In genomic region chr11:52099031-52099761, GRCm38 (mm10) we compare ENCODE assay signal across 8 mouse cellular contexts. TPM values are rescaled to one million over a fixed set of nuclear protein-coding genes. Genes with fewer than 3 reads are reported as not detected.
A peak's percentile ranks its signal among the peaks of the same experiment; 100 is the strongest.
DNase-seq lines count a peak whose midpoint lies in the region; ATAC-seq and TF ChIP-seq lines count a peak whose summit lies in the region.

No protein-coding gene starts in this region.

- TF ChIP-seq CTCF in G1E (IDR thresholded peaks at IDR 0.05; ENCODE audit: low read depth, low read length): no peak
- TF ChIP-seq CTCF in cerebellum, adult 2 months (IDR thresholded peaks at IDR 0.05; ENCODE audit: borderline replicate concordance, insufficient read depth, low read depth, low read length): no peak

- peak overlapping the region; percentile 83 for H3K27ac ChIP-seq in cerebellum, adult 2 months (ENCODE audit: insufficient read depth, low read length)
- H3K27ac ChIP-seq in hindbrain, embryonic 11.5 days (ENCODE audit: low read depth, low read length): peak overlapping the region; percentile 98

- no peaks in the 10 kb centered on the region for H3K27me3 ChIP-seq in G1E (ENCODE audit: insufficient read depth, low read length)
- H3K27me3 ChIP-seq in cerebellum, adult 2 months (ENCODE audit: control insufficient read depth, insufficient read depth, low read length): no peaks in the 10 kb centered on the region
- H3K27me3 ChIP-seq in hindbrain, embryonic 11.5 days (ENCODE audit: control insufficient read depth, insufficient read depth, low read length): no peaks in the 10 kb centered on the region

- no peaks in the 10 kb centered on the region for H3K9me3 ChIP-seq in G1E (replicated peaks)
- no peaks in the 10 kb centered on the region for H3K9me3 ChIP-seq in hindbrain, embryonic 11.5 days (ENCODE audit: control insufficient read depth, low read length)

- WGBS in cerebellum, adult 2 months: 0% methylated on average over 70 of the region's 72 CpGs
- WGBS in hindbrain, embryonic 11.5 days: under 1% methylated on average over 60 of the region's 72 CpGs

- H3K4me1 ChIP-seq in G1E (ENCODE audit: insufficient read depth, low read depth, low read length): peaks cover 49% of the 10 kb centered on the region
- H3K4me1 ChIP-seq in cerebellum, adult 2 months (ENCODE audit: control insufficient read depth, insufficient read depth, low read length): peaks cover 18% of the 10 kb centered on the region; the same call in 1 of the 2 replicates
- peaks cover 4% of the 10 kb centered on the region for H3K4me1 ChIP-seq in hindbrain, embryonic 11.5 days (replicated peaks; ENCODE audit: control insufficient read depth, insufficient read depth, low read length)

- DNase-seq in G1E (ENCODE audit: low spot score): peak; percentile 78
- DNase-seq in cerebellum, adult 2 months: peak in 1 of 2 experiments; percentile 66
- peak; percentile 92 for DNase-seq in hindbrain, embryonic 11.5 days (ENCODE audit: low spot score)
- peak; percentile 67 to 71 for DNase-seq in layer of hippocampus, postnatal 36 days
- peak; percentile 60 for DNase-seq in lung, postnatal 36 days
- DNase-seq in retina, embryonic 14.5 days (ENCODE audit: low spot score): peak; percentile 85
- peak; percentile 84 for DNase-seq in thymus, postnatal 4 days

- peak overlapping the region; percentile 71 for H3K4me2 ChIP-seq in hindbrain, embryonic 11.5 days (replicated peaks; ENCODE audit: low read depth, low read length)

- H3K9ac ChIP-seq in hindbrain, embryonic 11.5 days (ENCODE audit: low read depth, low read length): peak overlapping the region; percentile 99

- peak overlapping the region; percentile 97 for H3K4me3 ChIP-seq in G1E (ENCODE audit: low read depth, low read length)
- H3K4me3 ChIP-seq in cerebellum, adult 2 months (replicated peaks; ENCODE audit: insufficient read depth, low read depth, low read length): peak overlapping the region; percentile 72
- peak overlapping the region; percentile 81 for H3K4me3 ChIP-seq in hindbrain, embryonic 11.5 days (ENCODE audit: low read depth, low read length)

- TF ChIP-seq POLR2A in cerebellum, adult 2 months (IDR thresholded peaks at IDR 0.05; ENCODE audit: borderline replicate concordance, insufficient read depth, low read length): no peak

- no peak for ATAC-seq in G1E (ENCODE audit: extremely low read depth, insufficient number of reproducible peaks, low FRiP score, poor library complexity, severe bottlenecking)
- peak; percentile 40 for ATAC-seq in frontal cortex, adult (ENCODE audit: low TSS enrichment)
- ATAC-seq in hindbrain, embryonic 11.5 days (ENCODE audit: low FRiP score): peak; percentile 91

- peaks cover 24% of the 10 kb centered on the region for H3K36me3 ChIP-seq in G1E (replicated peaks)
- H3K36me3 ChIP-seq in hindbrain, embryonic 11.5 days (ENCODE audit: control insufficient read depth, insufficient read depth, low read length): no peaks in the 10 kb centered on the region

RNA-seq across cellular contexts. Expression of gene Ppp2ca, which starts 0.7 kb away (rescaled TPM):
- total RNA-seq in G1E (2014; fragmentation: Nextera tagmentation) (101 and 108 TPM in 2 replicates), G1E (2017) (106 and 109 TPM in 2 replicates)
- 16.4 and 20.1 TPM in 2 replicates for polyA plus RNA-seq in G1E (2012)
- polyA plus RNA-seq in cerebellum, adult 2 months (2012; rRNA removed): 112 and 113 TPM in 2 replicates
- polyA plus RNA-seq in hindbrain, embryonic 11.5 days (2014; fragmentation: Nextera tagmentation; extraction: Ambion mirVana): 128 and 136 TPM in 2 replicates
- total RNA-seq in layer of hippocampus, postnatal 36 days (2021): 100 to 1,000 TPM; 112 to 117 TPM

RNA-seq across cellular contexts. Expression of gene Olfr1373, which starts 46.1 kb away (rescaled TPM):
- total RNA-seq in G1E (2014; fragmentation: Nextera tagmentation) (not detected in 2 replicates), G1E (2017) (not detected in 2 replicates)
- not detected in 2 replicates for polyA plus RNA-seq in G1E (2012)
- not detected in 2 replicates for polyA plus RNA-seq in cerebellum, adult 2 months (2012; rRNA removed)
- not detected in 2 replicates for polyA plus RNA-seq in hindbrain, embryonic 11.5 days (2014; fragmentation: Nextera tagmentation; extraction: Ambion mirVana)
- total RNA-seq in layer of hippocampus, postnatal 36 days (2021): not detected
